Mouse (Mus musculus): ENCODE measurements around the gene St3gal2.
"Not testable (repeated sequence)": the region's sequence is repeated elsewhere in the genome, so short reads cannot be mapped to it uniquely, and the experiment has no call there.

Gene St3gal2

GRCm38 (mm10) chr8:110919341-110920031 lies at the start of gene St3gal2:
St3gal2 (plus strand) TSS chr8:110919922.
- DNase-seq (ENCODE audit: low spot score in 2 of 2), result peak; percentile 64 to 83

GRCm38 (mm10) chr8:110870501-110870900 lies 49.2 kb upstream of the St3gal2 start:
- DNase-seq (ENCODE audit: low spot score in 2 of 2), result no peak

GRCm38 (mm10) chr8:110877862-110878261 lies 41.9 kb upstream of the St3gal2 start:
- DNase-seq (ENCODE audit: low spot score in 2 of 2), result no peak

GRCm38 (mm10) chr8:110881741-110882310 lies 37.9 kb upstream of the St3gal2 start:
- no peak for DNase-seq (ENCODE audit: low spot score in 2 of 2)

GRCm38 (mm10) chr8:110883824-110884223 lies 35.9 kb upstream of the St3gal2 start:
- no peak for DNase-seq (ENCODE audit: low spot score in 2 of 2)

GRCm38 (mm10) chr8:110886634-110887033 lies 33.1 kb upstream of the St3gal2 start:
- DNase-seq (ENCODE audit: low spot score in 2 of 2), result no peak

GRCm38 (mm10) chr8:110887551-110887950 lies 32.2 kb upstream of the St3gal2 start:
- no peak for DNase-seq (ENCODE audit: low spot score in 2 of 2)

- no peak for DNase-seq (ENCODE audit: low spot score in 2 of 2)
Observed at GRCm38 (mm10) chr8:110888441-110888840, 31.3 kb upstream of the St3gal2 start.

- no peak for DNase-seq (ENCODE audit: low spot score in 2 of 2)
Observed at GRCm38 (mm10) chr8:110888860-110889259, 30.9 kb upstream of the St3gal2 start.

GRCm38 (mm10) chr8:110889904-110890470 lies 29.7 kb upstream of the St3gal2 start:
- DNase-seq (ENCODE audit: low spot score in 2 of 2), result no peak

- DNase-seq (ENCODE audit: low spot score in 2 of 2), result no peak
Observed at GRCm38 (mm10) chr8:110892040-110892439, 27.7 kb upstream of the St3gal2 start.

- no peak for DNase-seq (ENCODE audit: low spot score in 2 of 2)
Observed at GRCm38 (mm10) chr8:110892913-110893312, 26.8 kb upstream of the St3gal2 start.

- DNase-seq (ENCODE audit: low spot score in 2 of 2), result no peak
Observed at GRCm38 (mm10) chr8:110894851-110895250, 24.9 kb upstream of the St3gal2 start.

- no peak for DNase-seq (ENCODE audit: low spot score in 2 of 2)
Observed at GRCm38 (mm10) chr8:110895254-110895653, 24.5 kb upstream of the St3gal2 start.

GRCm38 (mm10) chr8:110895812-110896211 lies 23.9 kb upstream of the St3gal2 start:
- DNase-seq (ENCODE audit: low spot score in 2 of 2), result no peak

- DNase-seq (ENCODE audit: low spot score in 2 of 2), result no peak
Observed at GRCm38 (mm10) chr8:110897495-110897894, 22.2 kb upstream of the St3gal2 start.

- no peak for DNase-seq (ENCODE audit: low spot score in 2 of 2)
Observed at GRCm38 (mm10) chr8:110901056-110901455, 18.7 kb upstream of the St3gal2 start.

GRCm38 (mm10) chr8:110901839-110902578 lies 17.7 kb upstream of the St3gal2 start, which contains the start of gene Fuk:
Fuk (minus strand) TSS chr8:110902488.
- DNase-seq (ENCODE audit: low spot score in 2 of 2), result peak; percentile 66 to 74

- no peak for DNase-seq (ENCODE audit: low spot score in 2 of 2)
Observed at GRCm38 (mm10) chr8:110902579-110902965, 17.1 kb upstream of the St3gal2 start.

GRCm38 (mm10) chr8:110905404-110905803 lies 14.3 kb upstream of the St3gal2 start:
- no peak for DNase-seq (ENCODE audit: low spot score in 2 of 2)

GRCm38 (mm10) chr8:110906682-110907081 lies 13.0 kb upstream of the St3gal2 start:
- DNase-seq (ENCODE audit: low spot score in 2 of 2), result no peak

GRCm38 (mm10) chr8:110909850-110910249 lies 9.9 kb upstream of the St3gal2 start:
- not testable (repeated sequence) for DNase-seq (ENCODE audit: low spot score in 2 of 2)

Measured in urinary bladder, adult 18-20 months (tissue).